ENCODE assay signal across 15 mouse cellular contexts in genomic region chr2:31641508-31641830, GRCm38 (mm10). TPM values are rescaled to one million over a fixed set of nuclear protein-coding genes. Genes with fewer than 3 reads are reported as not detected.
A peak's percentile ranks its signal among the peaks of the same experiment; 100 is the strongest.
DNase-seq lines count a peak whose midpoint lies in the region; ATAC-seq lines count a peak whose summit lies in the region.
"Had no signal": no experiment of that assay in that cellular context is flagged by ENCODE, and none has a peak within 500 bp of the region (broad histone marks: within the 10 kb centered on the region; RNA-seq: fewer than 3 reads in every experiment).

No protein-coding gene starts in this region.

- H3K9ac ChIP-seq in forebrain, embryonic 16.5 days (replicated peaks; ENCODE audit: low read depth, low read length), result no peak overlapping the region
- H3K9ac ChIP-seq in midbrain, embryonic 14.5 days (replicated peaks; ENCODE audit: low read length), result no peak overlapping the region
- H3K9ac ChIP-seq: limb, embryonic 15.5 days had no signal

- H3K4me3 ChIP-seq in forebrain, embryonic 16.5 days (replicated peaks; ENCODE audit: low read length), result peak overlapping the region; percentile 15; the same call in 1 of the 2 replicates
- H3K4me3 ChIP-seq in midbrain, embryonic 14.5 days (replicated peaks; ENCODE audit: low read depth, low read length), result peak overlapping the region; percentile 29

- no peak for ATAC-seq in forebrain, embryonic 16.5 days
- no peak for ATAC-seq in midbrain, embryonic 14.5 days (ENCODE audit: low FRiP score, low TSS enrichment)
- no peak for ATAC-seq in activated CD4-positive, CD25-positive, alpha-beta regulatory T cell, adult 4 months

- DNase-seq in adrenal gland, postnatal 14 days, result peak; percentile 36
- DNase-seq in adrenal gland, adult (ENCODE audit: inconsistent age in 2 of 2, low spot score in 1 of 2), result no peak
- DNase-seq in ZHBTc4 (ENCODE audit: low read depth, low spot score), result peak; percentile 64
- DNase-seq in midbrain, embryonic 14.5 days, result no peak
- DNase-seq in adrenal gland, adult 18-20 months (ENCODE audit: low spot score in 2 of 2), result no peak
- no peak for DNase-seq in frontal cortex, adult 2 months (ENCODE audit: extremely low spot score in 1 of 2, low spot score in 1 of 2)
- DNase-seq: heart, postnatal 36 days had no signal

- no peaks in the 10 kb centered on the region for H3K36me3 ChIP-seq in forebrain, embryonic 16.5 days (ENCODE audit: control insufficient read depth, insufficient read depth)
- no peaks in the 10 kb centered on the region for H3K36me3 ChIP-seq in midbrain, embryonic 14.5 days (ENCODE audit: control insufficient read depth, insufficient read depth, low read length)
- H3K36me3 ChIP-seq: limb, embryonic 15.5 days had no signal

- no peaks in the 10 kb centered on the region for H3K9me3 ChIP-seq in forebrain, embryonic 16.5 days (ENCODE audit: control insufficient read depth, low read length)
- no peaks in the 10 kb centered on the region for H3K9me3 ChIP-seq in midbrain, embryonic 14.5 days (ENCODE audit: control insufficient read depth, low read length)
- H3K9me3 ChIP-seq: limb, embryonic 15.5 days had no signal

- peaks cover 75% of the 10 kb centered on the region for H3K27me3 ChIP-seq in forebrain, embryonic 16.5 days (replicated peaks; ENCODE audit: control insufficient read depth, insufficient read depth, low read length)
- H3K27me3 ChIP-seq in midbrain, embryonic 14.5 days (ENCODE audit: control insufficient read depth, insufficient read depth, low read length), result peaks cover 90% of the 10 kb centered on the region

- no peak overlapping the region for H3K27ac ChIP-seq in forebrain, embryonic 16.5 days (ENCODE audit: low read length)
- no peak overlapping the region for H3K27ac ChIP-seq in midbrain, embryonic 14.5 days (replicated peaks; ENCODE audit: low read depth, low read length)
- H3K27ac ChIP-seq: limb, embryonic 15.5 days had no signal

- no peak overlapping the region; the same call in 1 of the 2 replicates for H3K4me2 ChIP-seq in forebrain, embryonic 16.5 days (ENCODE audit: low read length)
- peak overlapping the region; percentile 39 for H3K4me2 ChIP-seq in midbrain, embryonic 14.5 days (ENCODE audit: low read length)

- H3K4me1 ChIP-seq in forebrain, embryonic 16.5 days (replicated peaks; ENCODE audit: control insufficient read depth, insufficient read depth, low read length), result peaks cover 34% of the 10 kb centered on the region
- H3K4me1 ChIP-seq in midbrain, embryonic 14.5 days (ENCODE audit: control insufficient read depth, insufficient read depth, low read length), result peaks cover 26% of the 10 kb centered on the region

- 1% methylated on average over 11 of the region's 11 CpGs for WGBS in forebrain, embryonic 16.5 days
- under 1% methylated on average over 11 of the region's 11 CpGs for WGBS in midbrain, embryonic 14.5 days

RNA-seq across cellular contexts. Expression of gene Prdm12, which starts 1.6 kb away (rescaled TPM):
- total RNA-seq in adrenal gland, postnatal 14 days (2021), result not detected in 2 replicates
- polyA plus RNA-seq in forebrain, embryonic 16.5 days (2015; fragmentation: Nextera tagmentation; extraction: Ambion mirVana), result 0.98 and 2.5 TPM in 2 replicates
- 3.1 and 4.7 TPM in 2 replicates for polyA plus RNA-seq in midbrain, embryonic 14.5 days (2014; fragmentation: Nextera tagmentation; extraction: Ambion mirVana)
- not detected for total RNA-seq in adrenal gland, adult 18-20 months (2021)
- not detected for polyA plus RNA-seq in activated CD4-positive, CD25-positive, alpha-beta regulatory T cell, adult 4 months (2017; shearing (Covaris generic))
- 0.21 and 0.46 TPM in 2 replicates for polyA plus RNA-seq in frontal cortex, adult 2 months (2012; rRNA removed)
- total RNA-seq: common myeloid progenitor, adult 5-6 weeks; granulocyte monocyte progenitor cell, adult 5-6 weeks; heart, postnatal 36 days; monocyte, adult 5-6 weeks had no signal
- polyA plus RNA-seq: kidney, embryonic 14.5 days; limb, embryonic 15.5 days; lung, embryonic 16.5 days had no signal

RNA-seq across cellular contexts. Expression of gene Exosc2, which starts 29.0 kb away (rescaled TPM):
- 22.8 and 25.3 TPM in 2 replicates for total RNA-seq in adrenal gland, postnatal 14 days (2021)
- 42.3 and 44.0 TPM in 2 replicates for polyA plus RNA-seq in forebrain, embryonic 16.5 days (2015; fragmentation: Nextera tagmentation; extraction: Ambion mirVana)
- 31.1 and 33.9 TPM in 2 replicates for polyA plus RNA-seq in midbrain, embryonic 14.5 days (2014; fragmentation: Nextera tagmentation; extraction: Ambion mirVana)
- total RNA-seq in adrenal gland, adult 18-20 months (2021), result 10 to 100 TPM; 21.9 to 24.5 TPM
- 10 to 100 TPM; 36.2 to 47.9 TPM for polyA plus RNA-seq in activated CD4-positive, CD25-positive, alpha-beta regulatory T cell, adult 4 months (2017; shearing (Covaris generic))
- polyA plus RNA-seq in frontal cortex, adult 2 months (2012; rRNA removed), result 27.4 and 31.0 TPM in 2 replicates

RNA-seq across cellular contexts. Expression of gene Abl1, which starts 46.7 kb away (rescaled TPM):
- total RNA-seq in adrenal gland, postnatal 14 days (2021), result 57.5 and 67.3 TPM in 2 replicates
- 23.5 and 23.8 TPM in 2 replicates for polyA plus RNA-seq in forebrain, embryonic 16.5 days (2015; fragmentation: Nextera tagmentation; extraction: Ambion mirVana)
- 19.6 and 27.6 TPM in 2 replicates for polyA plus RNA-seq in midbrain, embryonic 14.5 days (2014; fragmentation: Nextera tagmentation; extraction: Ambion mirVana)
- total RNA-seq in adrenal gland, adult 18-20 months (2021), result 10 to 100 TPM; 43.6 to 59.5 TPM
- polyA plus RNA-seq in activated CD4-positive, CD25-positive, alpha-beta regulatory T cell, adult 4 months (2017; shearing (Covaris generic)), result 1 to 10 TPM; 7.4 to 8.1 TPM
- polyA plus RNA-seq in frontal cortex, adult 2 months (2012; rRNA removed), result 35.2 and 39.5 TPM in 2 replicates

Comparison
In these comparisons a context has a peak if more than half of its experiments do, and no peak if none do; other contexts are left out.
1. DNase-seq: peak in adrenal gland, postnatal 14 days (single experiment) and ZHBTc4 (single experiment); none in adrenal gland, adult (0 of 2), midbrain, embryonic 14.5 days (single experiment), adrenal gland, adult 18-20 months (0 of 2) and frontal cortex, adult 2 months (0 of 2).